Mouse (Mus musculus): ENCODE measurements at regions not wholly inside any gene's neighbourhood (a gene's known extent, or its start where the extent isn't known, plus 50 kb on each side); places are given as distances from the start of the nearest gene placed in this dataset.

DNA sequence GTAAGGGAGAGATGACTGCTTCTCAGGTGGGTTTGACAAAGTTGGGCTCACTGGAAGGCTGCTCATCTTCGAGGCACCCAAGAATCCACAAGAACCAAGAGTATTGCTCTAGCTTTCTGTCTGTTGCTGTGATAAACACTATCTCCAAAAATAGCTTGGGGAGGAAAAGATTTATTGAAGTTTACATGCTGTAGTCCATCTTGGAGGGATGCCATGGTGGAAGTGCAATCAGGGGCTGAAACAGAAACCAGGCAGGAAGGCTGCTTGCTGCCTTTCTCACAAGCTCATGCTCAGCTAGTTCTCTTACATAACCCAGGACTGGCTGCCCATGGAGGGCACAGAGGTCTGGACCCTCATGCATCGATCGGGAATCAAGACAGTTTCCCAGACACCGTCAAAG is 314.5 kb upstream of the Rbfox1 start:
- Histone ChIP-seq H3K4me1 (replicated peaks; ENCODE audit: control insufficient read depth, insufficient read depth, low read length) (peaks cover 9% of the 10 kb centered on the region), H3K27ac (ENCODE audit: low read length) (no peak overlapping the region), H3K27me3 (ENCODE audit: control insufficient read depth, insufficient read depth, low read depth, low read length) (no peaks in the 10 kb centered on the region), H3K9me3 (ENCODE audit: control insufficient read depth, low read length) (no peaks in the 10 kb centered on the region), H3K4me3 (ENCODE audit: low read length) (no peak overlapping the region), H3K36me3 (ENCODE audit: control insufficient read depth, insufficient read depth, low read length) (no peaks in the 10 kb centered on the region), H3K9ac (ENCODE audit: low read length) (no peak overlapping the region), H3K4me2 (ENCODE audit: low read depth, low read length) (no peak overlapping the region)
- 42% methylated on average over 4 of the region's 4 CpGs for WGBS
- ATAC-seq (ENCODE audit: low read depth) = peak; percentile 88

GRCm38 (mm10) chr16:5569101-5569500 is 313.3 kb upstream of the Eef2kmt start:
- Histone ChIP-seq H3K4me2 (ENCODE audit: low read depth, low read length) (no peak overlapping the region), H3K4me1 (replicated peaks; ENCODE audit: control insufficient read depth, insufficient read depth, low read length) (peaks cover 9% of the 10 kb centered on the region), H3K9me3 (ENCODE audit: control insufficient read depth, low read length) (no peaks in the 10 kb centered on the region), H3K4me3 (ENCODE audit: low read length) (no peak overlapping the region), H3K27ac (ENCODE audit: low read length) (no peak overlapping the region), H3K27me3 (ENCODE audit: control insufficient read depth, insufficient read depth, low read depth, low read length) (no peaks in the 10 kb centered on the region), H3K36me3 (ENCODE audit: control insufficient read depth, insufficient read depth, low read length) (no peaks in the 10 kb centered on the region), H3K9ac (ENCODE audit: low read length) (no peak overlapping the region)
- 64% methylated on average over 10 of the region's 10 CpGs for WGBS
- no peak for ATAC-seq (ENCODE audit: low read depth)

DNA sequence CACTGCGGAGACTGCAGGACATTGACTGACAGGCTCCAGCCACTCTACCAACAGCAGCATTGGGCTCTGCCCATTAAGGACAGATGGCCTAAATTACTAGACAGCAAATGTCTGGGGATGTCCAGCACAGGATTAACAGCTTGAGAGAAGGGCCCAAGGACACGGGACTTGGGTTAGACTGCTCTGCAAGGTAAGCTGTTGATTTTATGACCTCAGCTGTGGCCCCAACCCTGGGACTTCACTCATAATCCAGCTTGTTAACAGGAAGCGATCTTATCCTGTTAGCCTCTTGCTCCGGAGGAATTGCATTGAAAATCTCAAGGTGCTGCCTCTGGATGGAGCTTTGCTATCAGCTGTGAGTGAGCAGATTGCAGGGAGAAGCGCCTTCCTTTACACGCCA is 293.2 kb upstream of the Eef2kmt start:
- Histone ChIP-seq H3K27me3 (ENCODE audit: control insufficient read depth, insufficient read depth, low read depth, low read length) (no peaks in the 10 kb centered on the region), H3K27ac (ENCODE audit: low read length) (no peak overlapping the region), H3K4me3 (ENCODE audit: low read length) (no peak overlapping the region), H3K4me1 (replicated peaks; ENCODE audit: control insufficient read depth, insufficient read depth, low read length) (no peaks in the 10 kb centered on the region), H3K9me3 (ENCODE audit: control insufficient read depth, low read length) (no peaks in the 10 kb centered on the region), H3K36me3 (ENCODE audit: control insufficient read depth, insufficient read depth, low read length) (no peaks in the 10 kb centered on the region), H3K4me2 (ENCODE audit: low read depth, low read length) (no peak overlapping the region), H3K9ac (ENCODE audit: low read length) (no peak overlapping the region)
- ATAC-seq (ENCODE audit: low read depth) = no peak
- WGBS = 58% methylated on average over 6 of the region's 6 CpGs

DNA sequence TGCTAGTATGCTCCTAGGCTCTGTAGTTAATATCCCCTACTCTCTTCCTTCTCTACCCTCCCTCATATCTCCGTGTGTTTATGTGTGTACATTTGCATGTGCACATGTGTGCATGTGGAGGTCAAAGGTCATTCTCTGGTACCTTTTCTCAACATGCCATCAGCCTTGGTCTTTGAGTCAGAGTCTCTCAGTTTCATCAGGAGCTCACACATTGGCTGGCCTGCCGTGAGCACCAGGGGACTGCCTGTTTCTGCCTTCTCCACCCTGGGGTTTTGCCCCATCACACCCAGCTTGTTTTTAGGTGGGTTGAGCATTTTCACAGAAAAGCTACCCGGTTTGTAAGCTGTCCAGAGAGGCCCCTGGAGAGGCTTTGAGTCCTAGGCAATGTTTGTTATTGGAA is 292.8 kb upstream of the Eef2kmt start:
- H3K4me2 ChIP-seq (ENCODE audit: low read depth, low read length) = no peak overlapping the region
- H3K4me3 ChIP-seq (ENCODE audit: low read length) = no peak overlapping the region
- H3K9ac ChIP-seq (ENCODE audit: low read length) = no peak overlapping the region
- no peaks in the 10 kb centered on the region for H3K4me1 ChIP-seq (replicated peaks; ENCODE audit: control insufficient read depth, insufficient read depth, low read length)
- no peaks in the 10 kb centered on the region for H3K27me3 ChIP-seq (ENCODE audit: control insufficient read depth, insufficient read depth, low read depth, low read length)
- no peaks in the 10 kb centered on the region for H3K36me3 ChIP-seq (ENCODE audit: control insufficient read depth, insufficient read depth, low read length)
- WGBS = 63% methylated on average over 3 of the region's 3 CpGs
- no peaks in the 10 kb centered on the region for H3K9me3 ChIP-seq (ENCODE audit: control insufficient read depth, low read length)
- no peak overlapping the region for H3K27ac ChIP-seq (ENCODE audit: low read length)
- no peak for ATAC-seq (ENCODE audit: low read depth)

DNA sequence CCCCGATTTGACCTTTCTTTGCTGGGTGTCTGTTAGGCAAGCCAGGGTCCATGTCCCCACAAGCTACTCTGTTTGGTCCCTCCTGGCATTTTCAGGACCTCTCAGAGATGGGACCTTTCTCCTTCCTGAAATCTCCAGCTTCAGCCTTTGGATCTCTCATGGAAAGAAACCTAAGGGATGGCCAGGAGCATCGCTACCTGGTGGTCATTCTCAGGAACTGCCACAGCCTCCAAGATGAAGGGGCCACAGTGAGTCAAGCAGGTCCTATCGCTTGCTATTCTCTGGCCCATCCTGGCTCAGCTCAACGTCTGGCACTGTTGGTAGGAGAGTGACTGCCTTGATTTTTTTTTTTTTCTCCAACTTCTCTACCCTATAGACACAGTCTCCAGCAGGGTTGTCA is 291.0 kb upstream of the Eef2kmt start:
- no peak overlapping the region for H3K4me2 ChIP-seq (ENCODE audit: low read depth, low read length)
- no peak overlapping the region for H3K9ac ChIP-seq (ENCODE audit: low read length)
- no peaks in the 10 kb centered on the region for H3K4me1 ChIP-seq (replicated peaks; ENCODE audit: control insufficient read depth, insufficient read depth, low read length)
- no peaks in the 10 kb centered on the region for H3K36me3 ChIP-seq (ENCODE audit: control insufficient read depth, insufficient read depth, low read length)
- no peaks in the 10 kb centered on the region for H3K9me3 ChIP-seq (ENCODE audit: control insufficient read depth, low read length)
- H3K27me3 ChIP-seq (ENCODE audit: control insufficient read depth, insufficient read depth, low read depth, low read length) = no peaks in the 10 kb centered on the region
- H3K27ac ChIP-seq (ENCODE audit: low read length) = no peak overlapping the region
- no peak overlapping the region for H3K4me3 ChIP-seq (ENCODE audit: low read length)
- WGBS = 35% methylated on average over 4 of the region's 4 CpGs
- no peak for ATAC-seq (ENCODE audit: low read depth)

GRCm38 (mm10) chr16:5545801-5546200 is 290.0 kb upstream of the Eef2kmt start:
- H3K27me3 ChIP-seq (ENCODE audit: control insufficient read depth, insufficient read depth, low read depth, low read length) = no peaks in the 10 kb centered on the region
- H3K9me3 ChIP-seq (ENCODE audit: control insufficient read depth, low read length) = no peaks in the 10 kb centered on the region
- no peaks in the 10 kb centered on the region for H3K4me1 ChIP-seq (replicated peaks; ENCODE audit: control insufficient read depth, insufficient read depth, low read length)
- 0 out of 2 replicates have a peak, but pooled peaks have one; percentile 10 for ATAC-seq (ENCODE audit: low read depth)
- WGBS = 22% methylated on average over 8 of the region's 8 CpGs
- no peak overlapping the region for H3K9ac ChIP-seq (ENCODE audit: low read length)
- H3K27ac ChIP-seq (ENCODE audit: low read length) = no peak overlapping the region
- no peaks in the 10 kb centered on the region for H3K36me3 ChIP-seq (ENCODE audit: control insufficient read depth, insufficient read depth, low read length)
- H3K4me2 ChIP-seq (ENCODE audit: low read depth, low read length) = no peak overlapping the region
- H3K4me3 ChIP-seq (ENCODE audit: low read length) = no peak overlapping the region

GRCm38 (mm10) chr16:5544436-5544835 is 288.7 kb upstream of the Eef2kmt start:
- H3K4me2 ChIP-seq (ENCODE audit: low read depth, low read length) = no peak overlapping the region
- no peak overlapping the region for H3K27ac ChIP-seq (ENCODE audit: low read length)
- no peaks in the 10 kb centered on the region for H3K27me3 ChIP-seq (ENCODE audit: control insufficient read depth, insufficient read depth, low read depth, low read length)
- H3K36me3 ChIP-seq (ENCODE audit: control insufficient read depth, insufficient read depth, low read length) = no peaks in the 10 kb centered on the region
- H3K4me3 ChIP-seq (ENCODE audit: low read length) = no peak overlapping the region
- WGBS = 50% methylated on average over 2 of the region's 2 CpGs
- ATAC-seq (ENCODE audit: low read depth) = no peak
- H3K9ac ChIP-seq (ENCODE audit: low read length) = no peak overlapping the region
- no peaks in the 10 kb centered on the region for H3K9me3 ChIP-seq (ENCODE audit: control insufficient read depth, low read length)
- no peaks in the 10 kb centered on the region for H3K4me1 ChIP-seq (replicated peaks; ENCODE audit: control insufficient read depth, insufficient read depth, low read length)

GRCm38 (mm10) chr16:5538836-5539510 is 283.2 kb upstream of the Eef2kmt start:
- Histone ChIP-seq H3K9ac (ENCODE audit: low read length) (no peak overlapping the region), H3K36me3 (ENCODE audit: control insufficient read depth, insufficient read depth, low read length) (no peaks in the 10 kb centered on the region), H3K27me3 (ENCODE audit: control insufficient read depth, insufficient read depth, low read depth, low read length) (no peaks in the 10 kb centered on the region), H3K9me3 (ENCODE audit: control insufficient read depth, low read length) (no peaks in the 10 kb centered on the region), H3K4me3 (ENCODE audit: low read length) (no peak overlapping the region), H3K27ac (ENCODE audit: low read length) (no peak overlapping the region), H3K4me1 (replicated peaks; ENCODE audit: control insufficient read depth, insufficient read depth, low read length) (no peaks in the 10 kb centered on the region), H3K4me2 (ENCODE audit: low read depth, low read length) (no peak overlapping the region)
- ATAC-seq (ENCODE audit: low read depth) = no peak
- 49% methylated on average over 10 of the region's 10 CpGs for WGBS

DNA sequence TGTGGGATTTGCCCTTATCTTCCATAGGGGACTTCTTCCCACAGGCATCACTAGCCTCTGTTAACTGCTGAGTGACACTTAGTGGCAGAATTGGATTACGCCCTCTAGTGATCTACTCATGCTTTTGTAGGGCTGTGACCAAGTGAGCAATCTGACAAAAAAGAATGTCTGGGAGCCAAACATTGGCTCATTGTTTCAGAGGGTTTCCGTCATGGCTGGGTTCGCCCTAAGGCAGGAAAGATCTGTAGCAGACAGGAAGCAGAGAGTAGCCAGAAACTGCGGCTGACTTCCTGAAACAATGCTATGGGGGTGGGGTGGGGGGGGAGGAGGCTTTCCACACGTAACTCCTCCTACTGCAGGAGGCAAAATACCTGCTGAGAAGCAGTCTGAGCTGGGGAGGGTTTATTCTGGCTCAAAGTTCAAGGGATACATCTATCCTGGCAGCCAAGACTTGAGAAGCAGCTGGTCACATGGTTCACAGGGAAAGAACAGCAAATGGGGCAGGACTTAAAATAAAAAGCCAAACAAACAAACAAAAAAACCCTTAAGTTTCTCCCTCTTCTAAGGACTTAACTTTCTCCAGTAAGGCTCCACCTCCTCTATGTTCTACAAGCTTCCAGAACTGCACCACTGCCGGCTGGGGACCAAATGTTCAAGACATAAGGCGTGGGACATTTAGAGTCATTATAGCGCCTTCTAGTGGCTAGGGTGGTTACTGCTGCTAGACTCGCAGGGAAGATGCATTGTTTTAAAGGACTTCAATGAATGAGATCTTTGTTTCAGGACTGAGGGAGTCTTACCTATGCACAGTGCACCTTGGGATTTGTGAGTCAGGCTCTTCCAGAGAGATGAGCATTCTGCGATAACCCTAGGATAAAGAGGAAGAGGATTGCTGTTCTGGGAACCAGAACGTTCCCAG is 281.8 kb upstream of the Eef2kmt start:
- Histone ChIP-seq H3K4me1 (replicated peaks; ENCODE audit: control insufficient read depth, insufficient read depth, low read length) (no peaks in the 10 kb centered on the region), H3K36me3 (ENCODE audit: control insufficient read depth, insufficient read depth, low read length) (no peaks in the 10 kb centered on the region), H3K27me3 (ENCODE audit: control insufficient read depth, insufficient read depth, low read depth, low read length) (no peaks in the 10 kb centered on the region), H3K27ac (ENCODE audit: low read length) (no peak overlapping the region), H3K4me2 (ENCODE audit: low read depth, low read length) (no peak overlapping the region), H3K4me3 (ENCODE audit: low read length) (no peak overlapping the region), H3K9me3 (ENCODE audit: control insufficient read depth, low read length) (no peaks in the 10 kb centered on the region), H3K9ac (ENCODE audit: low read length) (no peak overlapping the region)
- no peak for ATAC-seq (ENCODE audit: low read depth)
- 49% methylated on average over 11 of the region's 11 CpGs for WGBS

Measured in lung, embryonic 16.5 days (tissue).